Mouse (Mus musculus): Measurements from ENCODE around the gene Gm20716.

DNA sequence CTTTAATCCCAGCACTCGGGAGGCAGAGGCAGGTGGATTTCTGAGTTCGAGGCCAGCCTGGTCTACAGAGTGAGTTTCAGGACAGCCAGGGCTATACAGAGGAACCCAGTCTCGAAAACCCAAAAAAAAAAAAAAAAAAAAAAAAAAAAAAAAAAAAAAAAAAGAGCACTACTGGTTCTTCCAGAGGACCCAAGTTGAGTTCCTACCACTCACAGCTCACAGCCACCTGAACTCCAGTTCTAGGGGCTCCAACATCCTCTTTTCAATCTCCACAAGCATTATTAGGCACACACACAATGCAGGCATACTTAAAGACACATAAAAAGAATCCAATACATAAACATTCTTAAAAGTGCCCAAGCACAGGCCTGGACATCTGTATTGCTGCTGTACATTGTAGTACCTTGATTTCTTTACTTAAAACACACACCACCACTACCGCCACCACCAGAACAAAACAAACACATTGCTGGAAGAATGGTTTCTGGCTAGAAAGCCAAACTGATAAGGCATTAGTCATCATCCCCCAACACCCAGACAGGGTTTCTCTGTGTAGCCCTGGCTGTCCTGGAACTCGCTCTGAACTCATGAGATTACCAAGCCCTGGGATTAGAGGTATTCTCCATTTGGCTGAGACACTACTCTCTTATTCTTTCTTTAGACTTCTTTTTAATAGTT, 30.0 kb downstream of the Gm20716 start:
- TF ChIP-seq POLR2A (IDR thresholded peaks at IDR 0.05; ENCODE audit: control insufficient read depth, low read depth, low read length) (no peak), CTCF (IDR thresholded peaks at IDR 0.05; ENCODE audit: control insufficient read depth, insufficient read depth, insufficient replicate concordance, low read depth, low read length) (no peak)

Measured in testis, adult 2 months (tissue).